ENCODE assay signal across 8 mouse cellular contexts in genomic region chr11:49249811-49250421, GRCm38 (mm10). TPM values are rescaled to one million over a fixed set of nuclear protein-coding genes. Genes with fewer than 3 reads are reported as not detected.
A peak's percentile ranks its signal among the peaks of the same experiment; 100 is the strongest.
DNase-seq lines count a peak whose midpoint lies in the region; ATAC-seq and TF ChIP-seq lines count a peak whose summit lies in the region.

No protein-coding gene starts in this region.

- no peak for TF ChIP-seq CTCF in lung, adult 2 months (IDR thresholded peaks at IDR 0.05; ENCODE audit: insufficient read depth, low read length)
- no peak for TF ChIP-seq CTCF in thymus, adult 2 months (IDR thresholded peaks at IDR 0.05; ENCODE audit: borderline replicate concordance, control insufficient read depth, extremely low read depth, insufficient read depth, low read length, poor library complexity)

- peaks cover 41% of the 10 kb centered on the region for H3K4me1 ChIP-seq in lung, adult 2 months (ENCODE audit: control insufficient read depth, insufficient read depth, low read length)
- H3K4me1 ChIP-seq in forebrain, embryonic 14.5 days (ENCODE audit: control insufficient read depth, insufficient read depth, low read length), result peaks cover 13% of the 10 kb centered on the region
- peaks cover 23% of the 10 kb centered on the region for H3K4me1 ChIP-seq in midbrain, embryonic 11.5 days (ENCODE audit: control insufficient read depth, insufficient read depth, low read length)
- H3K4me1 ChIP-seq in thymus, adult 2 months (replicated peaks; ENCODE audit: control insufficient read depth, insufficient read depth, low read length), result peaks cover 44% of the 10 kb centered on the region

- 5% methylated on average over 10 of the region's 10 CpGs for WGBS in lung, adult 2 months
- 29% methylated on average over 10 of the region's 10 CpGs for WGBS in forebrain, embryonic 14.5 days
- 28% methylated on average over 10 of the region's 10 CpGs for WGBS in midbrain, embryonic 11.5 days
- WGBS in thymus, adult 2 months, result under 1% methylated on average over 10 of the region's 10 CpGs

- H3K9me3 ChIP-seq in forebrain, embryonic 14.5 days (replicated peaks; ENCODE audit: control insufficient read depth, low read length), result no peaks in the 10 kb centered on the region
- H3K9me3 ChIP-seq in midbrain, embryonic 11.5 days (ENCODE audit: control insufficient read depth, low read length), result no peaks in the 10 kb centered on the region

- H3K36me3 ChIP-seq in forebrain, embryonic 14.5 days (ENCODE audit: control insufficient read depth, insufficient read depth, low read length), result peaks cover 8% of the 10 kb centered on the region; the same call in 1 of the 2 replicates
- H3K36me3 ChIP-seq in midbrain, embryonic 11.5 days (ENCODE audit: control insufficient read depth, insufficient read depth, low read length), result no peaks in the 10 kb centered on the region
- peaks cover 20% of the 10 kb centered on the region for H3K36me3 ChIP-seq in thymus, adult 2 months (ENCODE audit: control insufficient read depth, insufficient read depth, low read length)

- no peak for TF ChIP-seq POLR2A in lung, adult 2 months (IDR thresholded peaks at IDR 0.05; ENCODE audit: borderline replicate concordance, extremely low read depth, low read depth, low read length)
- TF ChIP-seq POLR2A in thymus, adult 2 months (IDR thresholded peaks at IDR 0.05; ENCODE audit: control insufficient read depth, extremely low read depth, insufficient read depth, low read length, poor library complexity), result no peak

- ATAC-seq in forebrain, embryonic 14.5 days, result no peak
- no peak for ATAC-seq in midbrain, embryonic 11.5 days (ENCODE audit: low FRiP score)

- H3K27me3 ChIP-seq in forebrain, embryonic 14.5 days (replicated peaks; ENCODE audit: control insufficient read depth, insufficient read depth, low read length), result no peaks in the 10 kb centered on the region
- no peaks in the 10 kb centered on the region for H3K27me3 ChIP-seq in midbrain, embryonic 11.5 days (ENCODE audit: control insufficient read depth, insufficient read depth, low read length)
- H3K27me3 ChIP-seq in thymus, adult 2 months (ENCODE audit: control insufficient read depth, insufficient read depth, low read length), result no peaks in the 10 kb centered on the region

- peak overlapping the region; percentile 84 for H3K9ac ChIP-seq in forebrain, embryonic 14.5 days (ENCODE audit: low read length)
- H3K9ac ChIP-seq in midbrain, embryonic 11.5 days (ENCODE audit: low read length), result peak overlapping the region; percentile 91

- peak overlapping the region; percentile 87 for H3K4me2 ChIP-seq in forebrain, embryonic 14.5 days (ENCODE audit: low read length)
- H3K4me2 ChIP-seq in midbrain, embryonic 11.5 days, result peak overlapping the region; percentile 80

- DNase-seq in lung, adult 2 months, result no peak
- no peak for DNase-seq in lung, adult 18-20 months
- DNase-seq in forebrain, embryonic 14.5 days (ENCODE audit: low spot score), result no peak
- peak; percentile 59 for DNase-seq in kidney, postnatal 14 days
- DNase-seq in midbrain, embryonic 11.5 days (ENCODE audit: low spot score, missing footprints), result no peak
- peak; percentile 77 for DNase-seq in thymus, adult 2 months
- DNase-seq in layer of hippocampus, adult 11-12 months (ENCODE audit: low spot score), result no peak
- DNase-seq in right cerebral cortex, postnatal 4 days, result no peak

- peak overlapping the region; percentile 70; the same call in 1 of the 2 replicates for H3K27ac ChIP-seq in forebrain, embryonic 14.5 days (ENCODE audit: low read depth, low read length)
- H3K27ac ChIP-seq in midbrain, embryonic 11.5 days (ENCODE audit: low read depth, low read length), result peak overlapping the region; percentile 41; the same call in 1 of the 2 replicates
- peak overlapping the region; percentile 100 for H3K27ac ChIP-seq in thymus, adult 2 months (ENCODE audit: control insufficient read depth, insufficient read depth, low read length)

- H3K4me3 ChIP-seq in lung, adult 2 months (replicated peaks; ENCODE audit: extremely low read depth, low read depth, low read length), result peak overlapping the region; percentile 75
- H3K4me3 ChIP-seq in forebrain, embryonic 14.5 days (ENCODE audit: low read depth, low read length), result peak overlapping the region; percentile 59
- H3K4me3 ChIP-seq in midbrain, embryonic 11.5 days (ENCODE audit: low read depth, low read length), result peak overlapping the region; percentile 66
- peak overlapping the region; percentile 83 for H3K4me3 ChIP-seq in thymus, adult 2 months (ENCODE audit: control insufficient read depth, insufficient read depth, low read length)

RNA-seq across cellular contexts. Expression of gene Mgat1, which starts 5.9 kb away (rescaled TPM):
- polyA plus RNA-seq in lung, adult 2 months (2012; rRNA removed), result 216 and 218 TPM in 2 replicates
- 23.5 and 23.8 TPM in 2 replicates for polyA plus RNA-seq in forebrain, embryonic 14.5 days (2014; fragmentation: Nextera tagmentation; extraction: Ambion mirVana)
- 30.1 and 30.5 TPM in 2 replicates for polyA plus RNA-seq in midbrain, embryonic 11.5 days (2014; fragmentation: Nextera tagmentation; extraction: Ambion mirVana)
- 336 and 378 TPM in 2 replicates for polyA plus RNA-seq in thymus, adult 2 months (2012; rRNA removed)

RNA-seq across cellular contexts. Expression of gene Olfr1393, which starts 28.2 kb away (rescaled TPM):
- not detected in 2 replicates for polyA plus RNA-seq in lung, adult 2 months (2012; rRNA removed)
- polyA plus RNA-seq in forebrain, embryonic 14.5 days (2014; fragmentation: Nextera tagmentation; extraction: Ambion mirVana), result not detected in 2 replicates
- polyA plus RNA-seq in midbrain, embryonic 11.5 days (2014; fragmentation: Nextera tagmentation; extraction: Ambion mirVana), result not detected in 2 replicates
- 0.40 and 0.41 TPM in 2 replicates for polyA plus RNA-seq in thymus, adult 2 months (2012; rRNA removed)

RNA-seq across cellular contexts. Expression of gene Olfr1392, which starts 35.2 kb away (rescaled TPM):
- polyA plus RNA-seq in lung, adult 2 months (2012; rRNA removed), result 0.09 TPM in 1 of 2 replicates, not detected in the other
- polyA plus RNA-seq in forebrain, embryonic 14.5 days (2014; fragmentation: Nextera tagmentation; extraction: Ambion mirVana), result not detected in 2 replicates
- not detected in 2 replicates for polyA plus RNA-seq in midbrain, embryonic 11.5 days (2014; fragmentation: Nextera tagmentation; extraction: Ambion mirVana)
- polyA plus RNA-seq in thymus, adult 2 months (2012; rRNA removed), result 0.13 and 0.15 TPM in 2 replicates

RNA-seq across cellular contexts. Expression of gene Zfp62, which starts 46.8 kb away (rescaled TPM):
- 1.5 and 3.0 TPM in 2 replicates for polyA plus RNA-seq in lung, adult 2 months (2012; rRNA removed)
- 56.6 and 64.7 TPM in 2 replicates for polyA plus RNA-seq in forebrain, embryonic 14.5 days (2014; fragmentation: Nextera tagmentation; extraction: Ambion mirVana)
- 65.4 and 70.2 TPM in 2 replicates for polyA plus RNA-seq in midbrain, embryonic 11.5 days (2014; fragmentation: Nextera tagmentation; extraction: Ambion mirVana)
- 6.0 TPM in 2 replicates for polyA plus RNA-seq in thymus, adult 2 months (2012; rRNA removed)

RNA-seq across cellular contexts. Expression of gene Olfr10, which starts 54.6 kb away (rescaled TPM):
- polyA plus RNA-seq in lung, adult 2 months (2012; rRNA removed), result not detected in 2 replicates
- polyA plus RNA-seq in forebrain, embryonic 14.5 days (2014; fragmentation: Nextera tagmentation; extraction: Ambion mirVana), result not detected in 2 replicates
- polyA plus RNA-seq in midbrain, embryonic 11.5 days (2014; fragmentation: Nextera tagmentation; extraction: Ambion mirVana), result not detected in 2 replicates
- polyA plus RNA-seq in thymus, adult 2 months (2012; rRNA removed), result not detected in 2 replicates

Comparison
In these comparisons a context has a peak if more than half of its experiments do, and no peak if none do; other contexts are left out.
1. DNase-seq: peak in kidney, postnatal 14 days (single experiment) and thymus, adult 2 months (single experiment); none in lung, adult 2 months (single experiment), lung, adult 18-20 months (0 of 2), forebrain, embryonic 14.5 days (single experiment), midbrain, embryonic 11.5 days (single experiment), layer of hippocampus, adult 11-12 months (single experiment) and right cerebral cortex, postnatal 4 days (single experiment).
2. H3K27ac ChIP-seq: peak in every context shown above with its lines; median percentile 100 in thymus, adult 2 months; 70 in forebrain, embryonic 14.5 days; 41 in midbrain, embryonic 11.5 days.
3. Peak in every context shown above with its lines, with median percentiles within 50 percentile points of each other: H3K4me3 ChIP-seq.